Mouse (Mus musculus): ENCODE data around the gene Lats1. TPM values are rescaled to one million over a fixed set of nuclear protein-coding genes. Genes with fewer than 3 reads are reported as not detected.

Gene Lats1
- total RNA-seq (2022): 10 to 100 TPM; 28.9 to 33.0 (median 31.6) TPM

DNA sequence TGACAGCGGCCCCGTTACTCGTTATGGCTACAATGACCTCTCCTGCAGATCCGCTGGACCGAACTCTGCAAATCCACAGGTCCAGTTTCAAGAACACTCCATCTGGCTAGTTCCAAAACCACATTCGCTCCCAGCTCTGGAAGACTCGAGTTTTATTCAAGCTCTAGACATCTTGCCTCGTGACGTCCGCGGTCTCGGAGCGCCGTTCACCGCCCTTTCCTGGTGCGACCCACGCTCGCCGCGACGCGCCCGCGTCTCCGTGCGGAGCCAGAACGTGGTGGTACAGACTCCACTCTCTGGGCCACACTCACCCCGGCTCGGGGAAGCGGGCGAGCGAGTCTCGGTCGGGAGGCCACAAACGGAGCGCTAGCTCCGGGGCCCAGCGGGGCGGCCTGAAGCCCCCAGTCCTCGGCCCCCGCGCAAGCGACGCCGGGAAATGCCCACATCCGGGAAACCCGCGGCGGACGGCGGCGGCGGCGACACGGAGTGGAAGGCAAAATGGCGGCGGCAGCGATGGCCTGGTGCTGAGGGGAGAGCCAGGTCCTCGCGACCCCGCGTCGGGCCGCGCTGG is at the start of gene Lats1, which contains the start of gene Pcmt1:
Lats1 (plus strand) TSS at position 484 of the 571 bp plus-strand sequence.
Pcmt1 (minus strand) TSS at position 406 of the 571 bp plus-strand sequence.
- peak; percentile 64 to 82 for DNase-seq (ENCODE audit: low spot score in 2 of 2)

DNA sequence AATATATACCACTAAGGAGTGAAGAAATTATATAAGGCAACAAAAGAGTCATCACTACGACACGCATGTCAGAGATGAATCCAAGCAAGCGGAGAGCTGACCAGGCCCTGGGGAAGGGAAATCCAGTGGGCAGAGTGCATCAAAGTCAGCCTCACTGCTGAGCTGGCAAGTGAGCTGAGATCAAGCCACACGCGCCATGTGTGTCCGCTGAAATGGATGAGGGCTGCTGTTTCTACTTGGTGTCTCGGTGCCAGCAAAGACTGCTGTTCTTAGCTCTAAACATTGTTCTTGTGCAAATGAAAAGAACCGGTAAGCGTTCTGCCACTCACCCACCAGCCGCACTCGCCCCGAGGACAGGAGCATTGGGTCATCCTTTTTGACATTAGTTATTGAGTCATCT is 40.6 kb upstream of the Lats1 start:
- no peak for DNase-seq (ENCODE audit: low spot score in 2 of 2)

GRCm38 (mm10) chr10:7645911-7646310 is 35.1 kb upstream of the Lats1 start:
- no peak for DNase-seq (ENCODE audit: low spot score in 2 of 2)

- no peak for DNase-seq (ENCODE audit: low spot score in 2 of 2)
Observed at GRCm38 (mm10) chr10:7649059-7649458, 32.0 kb upstream of the Lats1 start.

- DNase-seq (ENCODE audit: low spot score in 2 of 2): no peak
Observed at GRCm38 (mm10) chr10:7651057-7651456, 30.0 kb upstream of the Lats1 start.

GRCm38 (mm10) chr10:7662471-7663141 is 18.4 kb upstream of the Lats1 start:
- no peak for DNase-seq (ENCODE audit: low spot score in 2 of 2)

DNA sequence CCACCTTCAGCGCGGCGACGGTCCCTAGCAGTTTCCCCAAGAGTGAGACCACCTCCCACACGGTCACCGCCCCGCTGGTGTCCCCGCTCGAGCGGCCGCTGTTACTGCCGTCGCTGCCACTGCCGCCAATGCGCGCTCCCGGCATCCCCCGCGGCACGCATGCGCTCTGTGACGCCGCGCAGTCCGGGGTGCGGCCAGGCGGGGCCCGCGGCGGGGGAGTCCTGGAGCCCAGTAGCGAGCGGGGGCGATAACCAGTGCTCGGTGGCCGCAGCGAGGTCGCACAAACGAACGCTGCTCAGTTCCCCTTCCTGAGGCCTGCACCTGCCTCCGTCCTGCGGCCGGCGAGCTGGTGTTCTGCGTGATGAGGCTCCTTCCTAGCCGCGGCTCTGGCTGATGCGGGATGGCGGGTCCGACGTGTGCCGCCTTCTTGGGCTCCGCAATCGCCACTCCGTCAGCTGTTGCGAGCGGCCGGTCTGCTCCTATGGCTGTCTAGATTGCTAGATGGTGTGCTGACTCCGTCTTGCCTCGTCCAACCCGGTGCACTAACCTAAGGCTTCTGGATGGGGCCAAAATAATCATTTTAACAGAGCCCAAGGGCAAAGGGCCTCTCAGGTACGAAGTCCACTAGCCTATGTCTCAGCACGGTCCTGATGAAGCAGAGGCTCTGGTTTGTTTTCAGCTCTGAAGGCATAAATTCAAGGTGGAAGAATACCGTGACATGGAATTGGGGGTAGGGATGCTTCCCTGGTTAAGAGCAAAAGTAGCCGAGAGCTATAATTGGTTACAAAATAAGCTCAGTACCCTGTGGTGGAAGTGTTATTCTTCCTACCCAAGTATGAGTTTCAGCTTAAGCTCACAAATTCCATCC is 17.6 kb upstream of the Lats1 start:
- DNase-seq (ENCODE audit: low spot score in 2 of 2): peak; percentile 89

- DNase-seq (ENCODE audit: low spot score in 2 of 2): no peak
Observed at GRCm38 (mm10) chr10:7664027-7664526, 16.9 kb upstream of the Lats1 start.

DNA sequence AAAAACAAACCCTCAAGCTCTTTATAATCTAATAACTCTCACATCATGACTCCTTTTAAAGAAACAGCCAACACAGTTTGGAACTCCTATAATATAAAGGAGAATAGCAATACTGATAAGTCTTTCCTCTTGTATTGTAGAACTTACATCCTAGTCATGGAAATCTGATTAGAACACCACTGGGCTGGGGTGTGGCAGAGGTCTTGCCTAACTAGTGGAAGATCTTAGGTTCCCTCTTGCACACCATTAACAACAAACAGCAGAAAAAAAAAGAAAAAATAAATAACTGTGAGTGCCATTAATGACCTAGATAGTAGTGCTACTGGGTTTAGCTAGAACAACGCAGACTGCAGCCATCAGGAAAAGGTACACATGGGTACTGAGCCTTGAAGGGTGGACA is 16.1 kb upstream of the Lats1 start:
- DNase-seq (ENCODE audit: low spot score in 2 of 2): no peak

DNA sequence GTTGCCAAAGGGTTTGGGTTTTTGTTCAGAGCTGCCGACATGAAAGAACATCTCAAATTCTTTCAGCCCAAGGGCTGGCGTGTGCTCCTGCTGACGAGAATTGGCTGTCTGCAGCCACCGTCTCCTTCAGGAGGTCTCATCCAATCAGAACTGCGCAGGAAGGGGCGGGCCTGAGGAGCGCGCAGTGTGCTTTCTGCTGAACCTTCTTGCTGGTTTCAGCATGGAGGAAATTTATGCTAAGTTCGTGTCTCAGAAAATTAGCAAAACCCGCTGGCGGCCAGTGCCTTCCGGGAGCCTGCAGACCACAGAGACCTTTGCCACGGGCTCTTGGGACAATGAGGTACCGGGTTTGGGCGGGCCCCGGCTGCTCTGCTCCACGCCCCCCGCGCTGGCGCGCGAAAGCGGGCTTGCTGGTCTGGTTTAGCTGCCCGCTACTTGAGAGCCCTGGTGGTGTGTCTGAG is 13.6 kb upstream of the Lats1 start, which contains the start of gene Nup43:
Nup43 (plus strand) TSS at position 162 of the 461 bp plus-strand sequence.
- peak; percentile 83 to 85 for DNase-seq (ENCODE audit: low spot score in 2 of 2)

- no peak for DNase-seq (ENCODE audit: low spot score in 2 of 2)
Observed at GRCm38 (mm10) chr10:7673673-7674072, 7.3 kb upstream of the Lats1 start.

DNA sequence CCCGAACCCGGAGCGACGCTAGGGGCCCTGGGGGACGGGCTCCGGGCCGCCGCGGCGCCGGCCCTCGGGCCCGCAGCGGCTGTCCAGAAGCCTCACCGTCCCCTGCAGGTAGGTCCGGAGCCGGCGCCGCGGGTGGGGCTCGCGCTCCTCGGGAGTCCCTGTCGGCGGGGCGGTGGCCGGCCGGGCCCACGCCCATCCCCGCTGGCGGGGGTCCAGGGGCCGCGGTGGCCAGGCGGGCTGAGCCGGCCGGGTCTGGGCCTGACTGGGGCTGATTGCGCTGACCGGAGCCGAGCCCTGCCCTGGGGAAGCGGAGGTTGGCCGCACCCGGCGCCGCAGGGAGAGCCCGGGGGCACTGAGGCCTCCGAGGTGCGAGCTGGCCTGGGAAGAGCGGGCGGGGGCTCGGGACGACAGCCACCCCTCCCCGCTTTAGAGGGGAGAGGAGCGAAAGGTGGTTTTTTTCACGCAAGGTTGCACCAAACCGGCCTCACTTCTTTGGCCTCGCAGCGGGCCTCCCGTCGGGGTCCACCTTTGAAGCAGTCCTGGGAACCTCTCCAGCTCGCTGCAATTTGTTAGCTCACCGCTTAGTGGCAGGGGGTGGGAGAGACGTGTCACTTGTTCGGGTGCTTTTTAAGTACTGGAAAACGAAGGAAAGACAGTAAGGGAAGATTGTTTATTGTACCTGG is 470 bp downstream of the Lats1 start:
- DNase-seq (ENCODE audit: low spot score in 2 of 2): peak; percentile 14 to 35

DNA sequence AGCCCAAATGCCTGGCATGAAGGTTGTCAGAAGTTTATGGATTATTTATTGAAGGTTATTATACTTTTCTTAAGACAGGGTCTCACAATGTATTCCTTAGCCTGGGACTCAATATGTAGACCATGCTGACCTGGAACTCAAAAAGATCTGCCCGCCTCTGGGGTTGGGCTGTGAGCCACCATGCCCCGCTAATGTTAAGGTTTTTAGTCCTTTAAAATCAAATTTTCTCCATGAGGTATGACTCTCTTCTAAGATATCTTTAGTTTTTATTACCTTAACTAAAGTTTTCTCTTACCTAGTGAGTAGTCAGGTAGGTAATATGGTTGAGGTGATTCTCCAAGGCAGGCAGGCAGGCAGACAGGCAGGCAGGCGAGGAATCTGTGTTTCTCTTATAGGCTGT is 1.2 kb downstream of the Lats1 start:
- no peak for DNase-seq (ENCODE audit: low spot score in 2 of 2)

- no peak for DNase-seq (ENCODE audit: low spot score in 2 of 2)
Observed at GRCm38 (mm10) chr10:7686902-7687301, 5.9 kb downstream of the Lats1 start.

GRCm38 (mm10) chr10:7695286-7695685 is 14.3 kb downstream of the Lats1 start:
- DNase-seq (ENCODE audit: low spot score in 2 of 2): no peak

- DNase-seq (ENCODE audit: low spot score in 2 of 2): no peak
Observed at GRCm38 (mm10) chr10:7700120-7700519, 19.1 kb downstream of the Lats1 start.

DNA sequence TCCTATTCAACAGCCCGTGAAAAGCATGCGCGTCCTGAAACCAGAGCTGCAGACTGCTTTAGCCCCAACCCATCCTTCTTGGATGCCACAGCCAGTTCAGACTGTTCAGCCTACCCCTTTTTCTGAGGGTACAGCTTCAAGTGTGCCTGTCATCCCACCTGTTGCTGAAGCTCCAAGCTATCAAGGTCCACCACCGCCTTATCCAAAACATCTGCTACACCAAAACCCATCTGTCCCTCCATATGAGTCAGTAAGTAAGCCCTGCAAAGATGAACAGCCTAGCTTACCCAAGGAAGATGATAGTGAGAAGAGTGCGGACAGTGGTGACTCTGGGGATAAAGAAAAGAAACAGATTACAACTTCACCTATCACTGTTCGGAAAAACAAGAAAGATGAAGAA is 21.6 kb downstream of the Lats1 start:
- no peak for DNase-seq (ENCODE audit: low spot score in 2 of 2)

DNA sequence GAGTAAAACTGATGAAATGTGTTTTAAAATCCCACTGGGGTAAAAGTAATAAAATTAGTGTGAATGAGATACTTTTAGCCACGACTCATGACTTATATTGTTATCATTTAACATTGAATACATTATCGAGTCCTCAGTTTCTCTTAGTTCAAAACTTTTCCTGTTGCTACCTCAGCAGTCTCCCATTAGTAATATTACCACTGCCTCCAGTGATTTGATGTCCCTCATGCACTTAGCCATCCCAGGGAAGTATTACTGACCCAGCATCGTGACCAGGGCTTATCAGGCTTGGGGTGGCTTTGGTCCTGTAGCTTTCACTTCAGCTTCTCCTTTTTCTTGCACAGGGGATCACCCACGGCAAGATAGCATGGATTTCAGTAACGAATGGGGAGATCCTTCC is 29.1 kb downstream of the Lats1 start:
- DNase-seq (ENCODE audit: low spot score in 2 of 2): no peak

DNA sequence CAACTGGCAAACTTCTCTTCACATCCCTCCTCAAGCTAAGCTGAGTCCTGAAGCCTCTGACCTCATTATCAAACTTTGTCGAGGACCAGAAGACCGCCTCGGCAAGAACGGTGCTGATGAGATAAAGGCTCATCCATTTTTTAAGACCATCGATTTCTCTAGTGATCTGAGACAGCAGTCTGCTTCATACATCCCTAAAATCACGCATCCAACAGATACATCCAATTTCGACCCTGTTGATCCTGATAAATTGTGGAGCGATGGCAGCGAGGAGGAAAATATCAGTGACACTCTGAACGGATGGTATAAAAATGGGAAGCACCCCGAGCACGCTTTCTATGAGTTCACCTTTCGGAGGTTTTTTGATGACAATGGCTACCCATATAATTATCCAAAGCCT is 31.5 kb downstream of the Lats1 start:
- no peak for DNase-seq (ENCODE audit: low spot score in 2 of 2)

GRCm38 (mm10) chr10:7715056-7715455 is 34.0 kb downstream of the Lats1 start:
- no peak for DNase-seq (ENCODE audit: low spot score in 2 of 2)

Measured in left cerebral cortex, adult 8-10 months (tissue).